Mouse (Mus musculus) midbrain, embryonic 10.5 days (tissue): ENCODE measurements around the gene Zmynd8. TPM values are rescaled to one million over a fixed set of nuclear protein-coding genes. Genes with fewer than 3 reads are reported as not detected.

ENCODE experiments used
- DNase-seq: peaks from one replicate; pipeline ENCODE4 v3.0.0-alpha.2; 2017; ENCODE audit warnings: low spot score
- H3K27ac ChIP-seq: fragments of 300-500 bp; sonication (generic); replicated peaks from 2 replicates; pipeline ENCODE4 v1.5.1; 2016; ENCODE audit warnings: mild to moderate bottlenecking
- H3K27me3 ChIP-seq: fragments of 300-500 bp; sonication (generic); 2 replicates; pipeline ENCODE4 v1.6.1; 2016; ENCODE audit warnings: low read depth, mild to moderate bottlenecking; ENCODE audit not compliant: poor library complexity, severe bottlenecking
- H3K36me3 ChIP-seq: fragments of 300-500 bp; sonication (generic); 2 replicates; pipeline ENCODE4 v1.6.1; 2016; ENCODE audit warnings: mild to moderate bottlenecking, moderate library complexity
- H3K4me1 ChIP-seq: fragments of 300-500 bp; sonication (generic); 2 replicates; pipeline ENCODE4 v1.6.1; 2016
- H3K4me3 ChIP-seq: fragments of 300-500 bp; sonication (generic); 2 replicates; pipeline ENCODE4 v1.5.1; 2016; ENCODE audit warnings: mild to moderate bottlenecking, moderate library complexity
- H3K9me3 ChIP-seq: fragments of 300-500 bp; sonication (generic); replicated peaks from 2 replicates; pipeline ENCODE4 v1.6.1; 2016; ENCODE audit warnings: mild to moderate bottlenecking
- WGBS: fragments of 180-500 bp; shearing (Covaris S2); methylation state at CpG from one replicate; pipeline ENCODE4 v1.1.7; 2016; 5-methylcytosine and 5-hydroxymethylcytosine counted together
- polyA plus RNA-seq: library from polyadenylated mRNA; unstranded; fragments of >200 nt; fragmentation: Nextera tagmentation; extraction: Ambion mirVana; gene quantifications from 2 replicates; pipeline ENCODE4 v1.2.1, GENCODE M21; 2016

Zmynd8 gene
- polyA plus RNA-seq, 1 experiment from 2014 or later, result 61.4 TPM

GRCm38 (mm10) chr2:165831637-165832289, 67.1 kb downstream of the Zmynd8 start:
- no peaks in the 10 kb centered on the region for H3K9me3 ChIP-seq
- peaks cover 99% of the 10 kb centered on the region for H3K36me3 ChIP-seq
- H3K27ac ChIP-seq, result no peak overlapping the region
- H3K27me3 ChIP-seq, result no peaks in the 10 kb centered on the region
- no peak for DNase-seq
- H3K4me1 ChIP-seq, result peaks cover 5% of the 10 kb centered on the region; the same call in 1 of the 2 replicates
- no peak overlapping the region for H3K4me3 ChIP-seq
- WGBS, result 88% methylated on average over 8 of the region's 8 CpGs

GRCm38 (mm10) chr2:165828770-165829169, 70.0 kb downstream of the Zmynd8 start:
- Histone ChIP-seq H3K4me3 (no peak overlapping the region), H3K27ac (no peak overlapping the region), H3K36me3 (peaks cover 99% of the 10 kb centered on the region), H3K9me3 (no peaks in the 10 kb centered on the region), H3K4me1 (peaks cover 10% of the 10 kb centered on the region; the same call in 1 of the 2 replicates), H3K27me3 (no peaks in the 10 kb centered on the region)
- WGBS, result 88% methylated on average over 12 of the region's 12 CpGs
- DNase-seq, result no peak

DNA sequence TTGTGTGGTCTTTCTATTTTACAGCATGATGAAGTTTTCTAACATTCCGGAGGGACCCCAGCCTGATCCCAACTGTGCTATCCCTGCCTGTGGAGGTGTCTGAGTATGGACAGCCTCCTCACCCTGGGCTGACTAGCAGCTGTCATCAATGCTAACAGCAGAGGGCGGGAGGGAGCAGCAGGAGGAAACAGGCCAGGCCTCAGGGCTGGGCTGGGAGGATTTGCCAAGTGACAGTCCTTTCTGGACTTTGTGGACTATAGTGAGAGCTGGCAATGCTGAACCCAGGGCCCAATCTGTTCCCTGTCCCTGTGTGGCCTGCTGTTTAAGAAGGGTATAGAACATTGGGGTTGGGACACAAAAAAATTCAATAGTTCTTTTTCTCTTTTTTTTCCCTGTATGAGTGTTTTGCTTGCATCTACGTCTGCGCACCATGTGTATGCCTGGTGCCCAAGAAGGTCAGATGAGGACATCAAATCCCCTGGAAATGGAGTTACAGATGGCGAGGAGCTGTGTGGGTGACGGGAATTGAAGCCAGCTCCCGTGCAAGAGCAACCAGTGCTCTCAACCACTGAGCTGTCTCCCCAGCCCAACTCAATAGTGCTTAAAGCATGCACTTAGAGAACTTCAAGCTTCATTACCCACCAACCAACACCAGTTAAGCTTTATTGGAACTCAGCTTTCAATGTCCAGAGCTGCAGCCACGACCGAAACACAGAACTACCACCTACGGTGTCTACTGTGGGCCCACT, 72.7 kb downstream of the Zmynd8 start:
- Histone ChIP-seq H3K4me3 (no peak overlapping the region), H3K36me3 (peaks cover 99% of the 10 kb centered on the region), H3K27me3 (no peaks in the 10 kb centered on the region), H3K27ac (no peak overlapping the region), H3K4me1 (peaks cover 10% of the 10 kb centered on the region; the same call in 1 of the 2 replicates), H3K9me3 (no peaks in the 10 kb centered on the region)
- WGBS, result 74% methylated on average over 10 of the region's 10 CpGs
- peak; percentile 57 for DNase-seq

DNA sequence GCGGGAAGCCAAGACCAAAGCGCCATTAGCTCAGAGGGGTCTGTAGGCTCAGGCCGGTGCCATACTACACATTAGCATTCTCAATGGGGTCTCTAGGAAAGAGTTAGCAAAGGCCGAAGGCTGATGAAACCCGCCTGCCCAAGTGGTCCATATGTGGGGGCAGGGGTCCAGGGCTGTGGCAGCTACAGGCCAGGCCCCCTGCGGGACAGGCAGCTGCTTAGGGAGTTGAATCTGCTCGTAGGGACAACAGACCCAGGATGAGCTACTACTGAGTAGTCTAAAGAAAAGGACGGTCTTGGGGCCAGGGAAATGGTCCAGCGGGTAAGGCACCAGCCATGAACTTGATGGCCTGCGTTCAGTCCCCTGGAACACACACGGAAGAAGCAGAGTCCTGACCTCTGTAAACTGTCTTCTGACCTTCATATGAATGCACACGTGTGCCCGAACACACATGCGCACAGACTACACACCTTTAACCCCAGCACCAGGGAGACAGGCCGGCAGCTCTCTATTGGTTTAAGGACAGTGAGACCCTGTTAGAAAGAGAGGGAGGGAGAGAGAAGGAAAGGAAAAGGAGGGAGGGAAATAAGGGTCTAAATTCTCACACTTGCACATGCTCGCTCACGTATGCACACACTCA, 73.4 kb downstream of the Zmynd8 start:
- WGBS, result 90% methylated on average over 17 of the region's 17 CpGs
- H3K4me1 ChIP-seq, result 0 out of 2 replicates have a peak, but pooled peaks cover 5% of the 10 kb centered on the region
- H3K9me3 ChIP-seq, result no peaks in the 10 kb centered on the region
- H3K27me3 ChIP-seq, result no peaks in the 10 kb centered on the region
- H3K4me3 ChIP-seq, result no peak overlapping the region
- H3K27ac ChIP-seq, result no peak overlapping the region; the same call in 1 of the 2 replicates
- DNase-seq, result no peak
- peaks cover 99% of the 10 kb centered on the region for H3K36me3 ChIP-seq

DNA sequence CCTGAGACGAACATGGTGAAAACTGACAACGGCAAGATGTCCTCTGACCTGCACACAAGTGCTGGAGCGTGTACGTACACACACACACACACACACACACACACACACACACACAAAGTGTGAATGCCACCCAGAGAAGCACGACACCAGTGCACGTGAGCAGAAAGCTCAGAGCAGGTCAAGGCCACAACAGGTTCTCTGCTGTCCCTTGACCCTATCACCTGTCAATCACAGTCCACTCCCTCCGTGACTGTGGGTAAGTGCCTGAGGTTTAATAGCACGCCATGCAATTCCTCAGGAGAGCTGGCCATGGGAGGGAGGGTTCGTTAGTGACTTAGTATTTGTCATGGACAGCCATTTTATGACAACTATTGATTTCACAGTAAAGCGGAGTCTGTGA, 74.0 kb downstream of the Zmynd8 start:
- Histone ChIP-seq H3K36me3 (peaks cover 99% of the 10 kb centered on the region), H3K4me1 (0 out of 2 replicates have a peak, but pooled peaks cover 5% of the 10 kb centered on the region), H3K4me3 (no peak overlapping the region), H3K27ac (no peak overlapping the region; the same call in 1 of the 2 replicates), H3K9me3 (no peaks in the 10 kb centered on the region), H3K27me3 (no peaks in the 10 kb centered on the region)
- WGBS, result 91% methylated on average over 10 of the region's 10 CpGs
- no peak for DNase-seq

DNA sequence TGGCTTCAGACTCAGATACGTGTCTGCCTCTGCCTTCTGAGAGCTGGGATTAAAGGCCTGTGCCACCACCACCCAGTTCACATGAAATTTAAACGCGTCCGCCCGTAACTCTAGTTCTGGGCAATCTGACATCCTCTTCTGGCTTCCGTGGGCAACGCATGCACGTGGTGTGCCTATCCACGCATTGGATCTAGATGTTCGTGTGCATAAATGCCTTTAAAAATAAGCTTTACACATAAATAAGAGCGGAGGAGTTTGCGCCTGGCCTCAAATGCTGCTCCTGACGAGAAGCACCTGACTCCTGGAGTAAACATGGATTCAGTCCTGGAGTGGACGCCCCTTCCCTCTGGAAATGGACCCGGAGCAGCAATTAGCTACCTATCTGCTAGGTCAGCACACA, 76.3 kb downstream of the Zmynd8 start:
- Histone ChIP-seq H3K27me3 (no peaks in the 10 kb centered on the region), H3K9me3 (no peaks in the 10 kb centered on the region), H3K36me3 (peaks cover 98% of the 10 kb centered on the region), H3K4me1 (0 out of 2 replicates have a peak, but pooled peaks cover 5% of the 10 kb centered on the region), H3K27ac (no peak overlapping the region), H3K4me3 (no peak overlapping the region)
- 96% methylated on average over 15 of the region's 15 CpGs for WGBS
- no peak for DNase-seq

DNA sequence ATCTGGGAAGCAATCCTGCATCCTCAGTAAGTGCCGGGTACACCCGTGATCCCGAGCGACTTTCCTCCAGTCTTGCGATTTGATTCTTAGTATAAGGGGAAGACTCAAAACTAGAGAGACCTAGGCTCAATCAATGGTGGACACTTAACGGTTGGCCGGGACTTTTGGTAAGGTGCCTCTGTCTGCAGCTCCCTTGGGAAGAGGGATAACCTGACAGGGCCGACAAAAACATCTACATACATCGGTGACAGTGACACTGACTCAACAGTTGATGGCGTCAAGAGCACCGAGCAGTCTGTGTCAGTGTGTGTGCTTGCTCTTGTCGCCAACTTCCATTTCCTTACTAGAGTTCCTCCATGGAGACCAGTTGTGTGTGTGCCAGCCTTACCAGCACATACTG, 77.1 kb downstream of the Zmynd8 start:
- DNase-seq, result no peak

DNA sequence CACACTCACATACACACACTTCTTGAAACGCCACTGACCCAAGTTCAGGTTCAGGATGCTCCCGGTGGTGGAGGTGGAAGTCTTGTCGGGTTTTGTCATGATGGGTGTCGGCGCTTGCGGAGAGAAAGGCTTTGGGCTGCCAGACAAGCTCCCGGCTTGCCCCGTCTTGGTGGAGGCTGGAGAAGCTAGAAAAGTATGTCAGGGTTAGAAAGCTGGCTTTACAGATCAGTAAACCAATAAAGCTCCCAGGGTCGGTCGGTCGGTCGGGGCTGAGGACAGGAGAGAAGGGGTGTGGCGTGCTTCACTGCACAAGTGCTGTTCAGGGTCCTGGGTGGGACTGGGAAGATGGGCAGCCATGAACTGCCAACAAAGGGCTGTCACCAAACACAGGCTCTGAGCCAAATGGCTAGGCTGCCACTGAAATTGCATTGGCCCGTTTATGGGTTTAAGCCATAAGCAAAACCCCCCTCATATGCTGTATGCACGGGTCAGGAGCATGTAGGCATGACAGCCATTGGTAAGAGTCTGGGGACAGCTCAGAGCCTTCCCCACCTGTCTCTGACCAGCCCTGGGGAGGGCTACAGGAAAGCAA, 78.2 kb downstream of the Zmynd8 start:
- Histone ChIP-seq H3K27ac (0 out of 2 replicates have a peak overlapping the region, but pooled peaks have one; percentile 33), H3K4me3 (no peak overlapping the region), H3K36me3 (peaks cover 98% of the 10 kb centered on the region), H3K9me3 (no peaks in the 10 kb centered on the region), H3K4me1 (peaks cover 9% of the 10 kb centered on the region; the same call in 1 of the 2 replicates), H3K27me3 (no peaks in the 10 kb centered on the region)
- DNase-seq, result no peak
- WGBS, result 87% methylated on average over 15 of the region's 15 CpGs

More for the DNA sequence above, 77.1 kb downstream of the Zmynd8 start:
- 0 out of 2 replicates have a peak, but pooled peaks cover 5% of the 10 kb centered on the region for H3K4me1 ChIP-seq
- no peaks in the 10 kb centered on the region for H3K27me3 ChIP-seq
- H3K36me3 ChIP-seq, result peaks cover 98% of the 10 kb centered on the region
- 89% methylated on average over 12 of the region's 12 CpGs for WGBS
- H3K9me3 ChIP-seq, result no peaks in the 10 kb centered on the region
- H3K27ac ChIP-seq, result no peak overlapping the region
- no peak overlapping the region for H3K4me3 ChIP-seq

DNA sequence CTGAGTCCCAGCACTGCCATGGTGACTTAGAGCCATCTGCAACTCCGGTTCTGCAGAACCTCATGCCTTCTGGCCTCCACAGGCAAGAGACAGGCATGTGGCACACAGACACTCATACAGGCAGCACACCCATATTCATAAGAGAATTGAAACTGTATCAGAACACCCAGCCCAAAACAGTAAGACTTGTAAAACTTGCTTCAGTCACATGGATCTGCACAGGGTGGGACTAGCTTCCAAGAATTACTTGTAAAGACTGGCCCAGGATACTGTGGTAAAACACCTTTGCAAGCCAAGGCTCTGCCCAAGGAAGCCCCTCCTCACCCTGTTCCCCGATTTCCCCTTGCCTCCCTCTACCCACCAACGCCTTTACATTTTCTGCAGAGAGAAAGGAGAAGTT, 78.7 kb downstream of the Zmynd8 start:
- H3K27ac ChIP-seq, result 0 out of 2 replicates have a peak overlapping the region, but pooled peaks have one; percentile 33

DNA sequence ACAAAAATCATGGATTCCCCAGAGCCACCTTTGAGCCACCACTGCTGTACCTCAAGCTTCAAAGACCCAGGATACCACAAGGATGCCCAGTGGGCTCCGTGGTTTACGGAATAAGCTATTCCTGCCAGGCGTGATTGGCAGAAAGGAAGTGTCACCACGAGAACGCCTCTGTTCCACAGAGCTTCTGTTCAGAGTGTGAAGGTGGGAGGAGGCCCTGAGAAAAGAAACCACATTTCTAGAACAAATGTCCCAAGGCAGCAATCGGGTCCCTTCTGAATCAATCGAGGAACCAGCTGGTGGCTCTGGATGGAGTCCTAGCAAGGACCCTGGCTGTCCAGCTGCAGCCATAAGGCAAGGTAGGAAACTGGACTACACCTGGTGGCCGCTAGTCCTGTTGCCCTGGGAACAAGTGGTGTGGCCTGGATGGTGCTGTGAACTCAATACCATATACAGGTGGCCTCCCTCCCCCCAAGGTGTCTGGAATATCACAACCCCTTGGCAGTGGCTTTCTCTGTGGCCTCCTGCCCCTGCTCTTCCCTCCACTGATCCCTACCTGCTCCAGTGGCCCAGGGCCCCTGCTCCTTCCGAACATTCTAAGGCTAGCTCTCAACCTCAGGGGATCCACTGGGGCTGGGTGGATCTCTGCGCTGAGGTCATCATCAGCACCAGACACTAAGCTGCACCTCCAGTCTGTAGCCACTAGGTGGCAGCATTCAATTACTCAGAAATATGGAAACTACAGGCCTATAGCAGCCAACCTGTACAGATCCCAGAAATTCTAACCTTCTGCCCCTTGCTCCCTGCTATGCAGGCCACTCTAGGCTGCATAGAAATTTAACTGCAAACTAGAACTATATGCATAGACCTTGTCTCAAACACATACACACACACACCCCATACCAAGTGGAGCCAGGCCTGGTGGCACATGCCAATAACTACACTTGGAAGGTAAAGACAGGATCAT, 79.5 kb downstream of the Zmynd8 start:
- peaks cover 4% of the 10 kb centered on the region; the same call in 1 of the 2 replicates for H3K4me1 ChIP-seq
- 85% methylated on average over 10 of the region's 10 CpGs for WGBS
- H3K4me3 ChIP-seq, result no peak overlapping the region
- H3K27ac ChIP-seq, result no peak overlapping the region
- no peaks in the 10 kb centered on the region for H3K9me3 ChIP-seq
- H3K36me3 ChIP-seq, result peaks cover 98% of the 10 kb centered on the region
- no peaks in the 10 kb centered on the region for H3K27me3 ChIP-seq
- DNase-seq, result peak; percentile 64

More for the DNA sequence above, 78.7 kb downstream of the Zmynd8 start:
- WGBS, result 90% methylated on average over 3 of the region's 3 CpGs
- Histone ChIP-seq H3K4me3 (no peak overlapping the region), H3K36me3 (peaks cover 98% of the 10 kb centered on the region), H3K9me3 (no peaks in the 10 kb centered on the region), H3K4me1 (peaks cover 4% of the 10 kb centered on the region; the same call in 1 of the 2 replicates), H3K27me3 (no peaks in the 10 kb centered on the region)
- DNase-seq, result no peak

GRCm38 (mm10) chr2:165818570-165818969, 80.2 kb downstream of the Zmynd8 start:
- Histone ChIP-seq H3K4me3 (no peak overlapping the region), H3K4me1 (peaks cover 4% of the 10 kb centered on the region; the same call in 1 of the 2 replicates), H3K27me3 (no peaks in the 10 kb centered on the region), H3K36me3 (peaks cover 98% of the 10 kb centered on the region), H3K9me3 (no peaks in the 10 kb centered on the region), H3K27ac (no peak overlapping the region)
- no peak for DNase-seq
- WGBS, result 94% methylated on average over 6 of the region's 6 CpGs
